Mouse (Mus musculus) MEL (cell line): Measurements from ENCODE around the gene Gm49358. TPM values are rescaled to one million over a fixed set of nuclear protein-coding genes. Genes with fewer than 3 reads are reported as not detected.

Experiments
- DNase-seq: peaks from one replicate; pipeline ENCODE4 v3.0.0; 2011; ENCODE audit warnings: low read depth, low spot score
- H3K27ac ChIP-seq: 2 replicates; pipeline ENCODE4 v1.5.1; 2012; ENCODE audit warnings: low read depth, mild to moderate bottlenecking, control low read depth, low read length, moderate library complexity; ENCODE audit not compliant: control insufficient read depth
- H3K27me3 ChIP-seq, 2 experiments: fragments of 150-350 bp in 1 of 2; sonication (generic) in 1 of 2; 2 replicates each; pipeline ENCODE4 v1.6.1; 2012; ENCODE audit warnings: low read length in 2 of 2, mild to moderate bottlenecking in 2 of 2, improper control_type of control experiment in 1 of 2, moderate library complexity in 1 of 2; ENCODE audit not compliant: insufficient read depth in 2 of 2, control insufficient read depth in 1 of 2
- H3K36me3 ChIP-seq, 2 experiments: 2 replicates each; pipeline ENCODE4 v1.6.1; 2012 to 2014; ENCODE audit warnings: low read length in 2 of 2, improper control_type of control experiment in 1 of 2, inconsistent platforms in 1 of 2, mild to moderate bottlenecking in 1 of 2; ENCODE audit not compliant: insufficient read depth in 2 of 2, control insufficient read depth in 1 of 2
- H3K4me1 ChIP-seq, 2 experiments: fragments of 150-350 bp in 1 of 2; sonication (generic) in 1 of 2; 2 replicates each; pipeline ENCODE4 v1.6.1; 2012; ENCODE audit warnings: low read length in 2 of 2, improper control_type of control experiment in 1 of 2, mild to moderate bottlenecking in 1 of 2; ENCODE audit not compliant: insufficient read depth in 2 of 2, control insufficient read depth in 1 of 2
- H3K4me3 ChIP-seq, 2 experiments: fragments of 150-350 bp in 1 of 2; sonication (generic) in 1 of 2; 2 replicates each; pipeline ENCODE4 v1.5.1; 2012; ENCODE audit warnings: low read depth in 2 of 2, low read length in 2 of 2, mild to moderate bottlenecking in 2 of 2, moderate library complexity in 2 of 2, control low read depth in 1 of 2, improper control_type of control experiment in 1 of 2; ENCODE audit not compliant: control insufficient read depth in 1 of 2, insufficient read depth in 1 of 2
- H3K79me2 ChIP-seq: 2 replicates; pipeline ENCODE4 v1.6.1; 2012; ENCODE audit warnings: mild to moderate bottlenecking, low read length, moderate library complexity; ENCODE audit not compliant: control insufficient read depth, poor library complexity, insufficient read depth
- H3K9ac ChIP-seq: 2 replicates; pipeline ENCODE4 v1.6.1; 2012; ENCODE audit warnings: low read depth, mild to moderate bottlenecking, control low read depth, low read length, moderate library complexity; ENCODE audit not compliant: control insufficient read depth, poor library complexity, severe bottlenecking
- H3K9me3 ChIP-seq: fragments of 150-350 bp; sonication (generic); replicated peaks from 2 replicates; pipeline ENCODE4 v1.6.1; 2012; ENCODE audit warnings: mild to moderate bottlenecking, low read length, improper control_type of control experiment, moderate library complexity; ENCODE audit not compliant: insufficient read depth
- BHLHE40 ChIP-seq: IDR thresholded peaks from 2 replicates; pipeline ENCODE4 v1.6.1; 2012; ENCODE audit warnings: low read depth, mild to moderate bottlenecking, inconsistent platforms, low read length, improper control_type of control experiment, borderline replicate concordance
- CHD2 ChIP-seq: IDR thresholded peaks from 2 replicates; pipeline ENCODE4 v1.6.1; 2011; ENCODE audit warnings: low read length, improper control_type of control experiment
- CTCF ChIP-seq, 3 experiments: IDR thresholded peaks in 2 of 3; conservative IDR thresholded peaks in 1 of 3; 2 replicates each; pipeline ENCODE4 v1.5.1; 2011 to 2012; ENCODE audit warnings: low read length in 3 of 3, low read depth in 2 of 3, mild to moderate bottlenecking in 2 of 3, improper control_type of control experiment in 1 of 3, inconsistent platforms in 1 of 3, mixed read lengths in 1 of 3, moderate library complexity in 1 of 3; ENCODE audit not compliant: control insufficient read depth in 1 of 3, insufficient read depth in 1 of 3, poor library complexity in 1 of 3, severe bottlenecking in 1 of 3
- E2F4 ChIP-seq: IDR thresholded peaks from 2 replicates; pipeline ENCODE4 v1.6.1; 2011; ENCODE audit warnings: low read depth, low read length, improper control_type of control experiment, borderline replicate concordance
- EP300 ChIP-seq, 2 experiments: IDR thresholded peaks; 2 replicates each; pipeline ENCODE4 v1.6.1; 2011; ENCODE audit warnings: improper control_type of control experiment in 2 of 2, low read length in 2 of 2, low read depth in 1 of 2, mild to moderate bottlenecking in 1 of 2
- ETS1 ChIP-seq: IDR thresholded peaks from 2 replicates; pipeline ENCODE4 v1.6.1; 2012; ENCODE audit warnings: low read depth, mild to moderate bottlenecking, inconsistent platforms, low read length, improper control_type of control experiment, moderate library complexity
- GATA1 ChIP-seq: IDR thresholded peaks from 2 replicates; pipeline ENCODE4 v1.6.1; 2011; ENCODE audit warnings: low read depth, low read length, improper control_type of control experiment
- HCFC1 ChIP-seq: IDR thresholded peaks from 2 replicates; pipeline ENCODE4 v1.6.1; 2012; ENCODE audit warnings: low read depth, mild to moderate bottlenecking, inconsistent platforms, low read length, improper control_type of control experiment, moderate library complexity
- JUND ChIP-seq: IDR thresholded peaks from 2 replicates; pipeline ENCODE4 v1.6.1; 2011; ENCODE audit warnings: low read depth, mild to moderate bottlenecking, improper control_type of control experiment, low read length
- KAT2A ChIP-seq: conservative IDR thresholded peaks from 2 replicates; pipeline ENCODE4 v1.6.1; 2012; ENCODE audit warnings: low read depth, low read length, improper control_type of control experiment, inconsistent platforms
- MAFK ChIP-seq: IDR thresholded peaks from 2 replicates; pipeline ENCODE4 v1.6.1; 2011; ENCODE audit warnings: low read depth, mild to moderate bottlenecking, low read length, improper control_type of control experiment, borderline replicate concordance
- MAX ChIP-seq: IDR thresholded peaks from 2 replicates; pipeline ENCODE4 v1.6.1; 2011; ENCODE audit warnings: low read length, improper control_type of control experiment
- MAZ ChIP-seq: IDR thresholded peaks from 2 replicates; pipeline ENCODE4 v1.6.1; 2012; ENCODE audit warnings: low read depth, mild to moderate bottlenecking, inconsistent platforms, low read length, improper control_type of control experiment
- MYB ChIP-seq: IDR thresholded peaks from 2 replicates; pipeline ENCODE4 v1.6.1; 2011; ENCODE audit warnings: mild to moderate bottlenecking, low read depth, low read length, improper control_type of control experiment
- MYC ChIP-seq: IDR thresholded peaks from 2 replicates; pipeline ENCODE4 v1.6.1; 2011; ENCODE audit warnings: low read depth, mild to moderate bottlenecking, low read length, improper control_type of control experiment, moderate library complexity
- NELFE ChIP-seq: IDR thresholded peaks from 2 replicates; pipeline ENCODE4 v1.6.1; 2011; ENCODE audit warnings: low read depth, low read length, improper control_type of control experiment
- NRF1 ChIP-seq: IDR thresholded peaks from 2 replicates; pipeline ENCODE4 v1.6.1; 2014; ENCODE audit warnings: low read depth, mild to moderate bottlenecking, inconsistent platforms, low read length, improper control_type of control experiment, moderate library complexity; ENCODE audit not compliant: poor library complexity, insufficient read depth, severe bottlenecking
- POLR2A ChIP-seq, 2 experiments: IDR thresholded peaks; 2 replicates each; pipeline ENCODE4 v1.6.1; 2011 to 2012; ENCODE audit warnings: low read length in 2 of 2, mild to moderate bottlenecking in 2 of 2, control low read depth in 1 of 2, improper control_type of control experiment in 1 of 2, low read depth in 1 of 2, moderate library complexity in 1 of 2; ENCODE audit not compliant: control insufficient read depth in 1 of 2, insufficient read depth in 1 of 2, poor library complexity in 1 of 2
- POLR2AphosphoS5 ChIP-seq: IDR thresholded peaks from 2 replicates; pipeline ENCODE4 v1.6.1; 2012; ENCODE audit warnings: low read depth, borderline replicate concordance, mild to moderate bottlenecking, inconsistent platforms, low read length, moderate library complexity, mixed read lengths
- RAD21 ChIP-seq: IDR thresholded peaks from 2 replicates; pipeline ENCODE4 v1.6.1; 2011; ENCODE audit warnings: mild to moderate bottlenecking, low read depth, low read length, improper control_type of control experiment
- RCOR1 ChIP-seq: IDR thresholded peaks from 2 replicates; pipeline ENCODE4 v1.6.1; 2012; ENCODE audit warnings: low read depth, mild to moderate bottlenecking, inconsistent platforms, low read length, improper control_type of control experiment
- SIN3A ChIP-seq: IDR thresholded peaks from 2 replicates; pipeline ENCODE4 v1.6.1; 2012; ENCODE audit warnings: low read length, improper control_type of control experiment, inconsistent platforms
- SMC3 ChIP-seq: IDR thresholded peaks from 2 replicates; pipeline ENCODE4 v1.6.1; 2011; ENCODE audit warnings: low read depth, low read length, improper control_type of control experiment
- TAL1 ChIP-seq: IDR thresholded peaks from 2 replicates; pipeline ENCODE4 v1.6.1; 2012; ENCODE audit warnings: mild to moderate bottlenecking, inconsistent platforms, low read length, moderate library complexity, mixed read lengths
- TBP ChIP-seq: IDR thresholded peaks from 2 replicates; pipeline ENCODE4 v1.8.0; 2011; ENCODE audit warnings: low read depth, low read length, improper control_type of control experiment
- TCF12 ChIP-seq: IDR thresholded peaks from 2 replicates; pipeline ENCODE4 v1.6.1; 2014; ENCODE audit warnings: low read depth, mild to moderate bottlenecking, inconsistent platforms, low read length, improper control_type of control experiment, moderate library complexity
- UBTF ChIP-seq: IDR thresholded peaks from 2 replicates; pipeline ENCODE4 v1.6.1; 2012; ENCODE audit warnings: low read depth, mild to moderate bottlenecking, inconsistent platforms, low read length, improper control_type of control experiment, moderate library complexity, borderline replicate concordance; ENCODE audit not compliant: insufficient read depth
- ZMIZ1 ChIP-seq: IDR thresholded peaks from 2 replicates; pipeline ENCODE4 v1.6.1; 2012; ENCODE audit warnings: low read depth, mild to moderate bottlenecking, inconsistent platforms, low read length, improper control_type of control experiment, moderate library complexity
- ZNF384 ChIP-seq: IDR thresholded peaks from 2 replicates; pipeline ENCODE4 v1.6.1; 2012; ENCODE audit warnings: low read depth, mild to moderate bottlenecking, inconsistent platforms, low read length, improper control_type of control experiment
- polyA plus RNA-seq, 2 experiments: library from polyadenylated mRNA; stranded (reverse) in 1 of 2; unstranded in 1 of 2; fragments of >175 nt in 1 of 2; fragments of >200 nt in 1 of 2; gene quantifications; 2 replicates each; pipeline versions ENCODE4 v1.2.1 to v1.2.4; 2012; ENCODE audit warnings: low replicate concordance in 2 of 2, low read depth in 1 of 2; ENCODE audit not compliant: insufficient read length in 2 of 2, insufficient read depth in 1 of 2, missing spikeins in 1 of 2
- total RNA-seq: library from RNA; depleted of rRNA; stranded (reverse); fragments of 300-350 nt; gene quantifications from 2 replicates; pipeline ENCODE4 v1.2.3, GENCODE M21; 2012

Gene Gm49358
- total and polyA plus RNA-seq, 3 experiments, result 1.3 TPM; not detected in 2

DNA sequence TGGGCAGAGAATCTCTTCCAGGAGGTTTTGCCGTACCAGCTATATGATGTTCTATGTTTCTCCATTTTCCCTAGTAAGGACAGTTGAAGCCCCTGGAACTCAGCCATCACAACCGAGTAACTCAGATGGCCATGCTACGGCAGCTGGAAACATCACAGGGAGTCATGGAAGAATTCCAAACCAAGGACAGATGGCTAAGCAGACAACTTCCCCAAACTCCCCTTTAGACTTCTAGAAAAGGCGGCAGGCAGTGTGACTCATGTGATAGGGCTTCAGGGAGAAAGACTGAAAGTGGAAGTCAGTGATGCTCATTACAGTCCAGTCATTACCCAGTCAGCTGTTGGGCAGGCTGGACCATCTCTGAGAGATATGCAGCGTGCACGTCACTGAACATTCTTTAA, 8.5 kb downstream of the Gm49358 start (continued):
- no peak for TF ChIP-seq BHLHE40
- TF ChIP-seq CTCF (IDR thresholded peaks at IDR 0.05 in 2 of 3, conservative IDR thresholded peaks at IDR 0.05 in 1 of 3; ENCODE audit: control insufficient read depth in 1 of 3, insufficient read depth in 1 of 3, low read depth in 2 of 3, low read length in 3 of 3, poor library complexity in 1 of 3, severe bottlenecking in 1 of 3), result no peak

DNA sequence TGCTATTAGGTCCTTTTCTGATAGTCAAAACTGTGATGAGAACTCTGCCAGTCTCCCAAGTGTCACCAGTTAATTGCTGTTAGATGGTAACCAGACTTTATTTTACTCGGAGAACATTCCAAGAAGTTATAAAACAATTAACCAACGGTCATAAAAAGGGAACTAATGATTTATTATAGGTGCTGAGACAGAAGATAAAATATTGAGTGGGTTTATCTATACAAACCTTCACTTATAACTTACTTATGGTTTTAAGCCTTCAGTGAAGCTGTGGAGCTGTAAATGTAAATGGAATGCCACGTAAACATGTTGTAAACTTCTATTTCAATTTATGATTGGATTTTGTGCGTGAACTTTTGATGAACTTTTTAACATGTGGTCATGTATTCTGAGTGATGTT, 9.6 kb downstream of the Gm49358 start:
- Histone ChIP-seq H3K4me1 (peaks cover 17 to 18% of the 10 kb centered on the region in 2 experiments), H3K79me2 (no peaks in the 10 kb centered on the region), H3K27ac (peak overlapping the region; percentile 49; the same call in 1 of the 2 replicates), H3K4me3 (no peak overlapping the region; a peak in 1 of 4 replicates), H3K9me3 (no peaks in the 10 kb centered on the region), H3K9ac (no peak overlapping the region), H3K27me3 (no peaks in the 10 kb centered on the region), H3K36me3 (peaks cover 0 to 22% of the 10 kb centered on the region in 2 experiments; a peak in 2 of 4 replicates)
- peak; percentile 35 for DNase-seq
- 0 out of 2 replicates have a peak, but pooled peaks have one; percentile 27 for TF ChIP-seq RCOR1
- TF ChIP-seq GATA1, result peak; percentile 57; the same call in 1 of the 2 replicates
- TF ChIP-seq EP300 (IDR thresholded peaks at IDR 0.05; ENCODE audit: low read depth in 1 of 2, low read length in 2 of 2), result peak; percentile 79 to 80; a peak in 3 of 4 replicates
- peak; percentile 7; the same call in 1 of the 2 replicates for TF ChIP-seq TAL1
- no peak for TF ChIP-seq MAFK
- no peak for TF ChIP-seq MAZ
- TF ChIP-seq CTCF (IDR thresholded peaks at IDR 0.05 in 2 of 3, conservative IDR thresholded peaks at IDR 0.05 in 1 of 3; ENCODE audit: control insufficient read depth in 1 of 3, insufficient read depth in 1 of 3, low read depth in 2 of 3, low read length in 3 of 3, poor library complexity in 1 of 3, severe bottlenecking in 1 of 3), result no peak
- no peak for TF ChIP-seq MYB
- peak; percentile 46; the same call in 1 of the 2 replicates for TF ChIP-seq ETS1
- no peak for TF ChIP-seq TBP
- TF ChIP-seq MAX, result no peak; the same call in 1 of the 2 replicates
- no peak for TF ChIP-seq KAT2A
- TF ChIP-seq TCF12, result peak; percentile 58; the same call in 1 of the 2 replicates
- TF ChIP-seq MYC, result 0 out of 2 replicates have a peak, but pooled peaks have one; percentile 28
- no peak for TF ChIP-seq NELFE
- TF ChIP-seq RAD21, result no peak
- TF ChIP-seq SIN3A, result peak; percentile 43; the same call in 1 of the 2 replicates

DNA sequence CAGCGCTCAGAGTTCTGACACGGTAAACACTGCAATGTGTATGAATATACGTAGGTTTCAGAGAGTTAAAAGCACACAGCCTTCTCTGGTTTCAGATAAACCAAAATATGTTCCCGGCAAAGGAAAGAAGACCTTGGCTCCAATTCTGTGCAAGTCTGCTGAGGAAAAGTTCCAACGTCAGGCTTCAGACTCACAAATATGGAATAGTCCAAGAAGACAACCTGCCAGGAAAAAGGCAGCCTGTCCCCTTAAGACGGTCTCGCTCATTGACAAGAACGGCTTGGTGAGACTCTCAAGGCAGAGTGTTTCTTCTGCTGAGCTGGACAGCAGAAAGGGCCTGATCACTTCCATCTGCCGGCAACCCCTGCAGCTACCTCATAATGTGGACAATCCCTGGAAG, 12.5 kb downstream of the Gm49358 start:
- peaks cover 0 to 28% of the 10 kb centered on the region in 2 experiments; a peak in 2 of 4 replicates for H3K36me3 ChIP-seq
- TF ChIP-seq E2F4 (no peak), POLR2A (IDR thresholded peaks at IDR 0.05; ENCODE audit: control insufficient read depth in 1 of 2, insufficient read depth in 1 of 2, low read depth in 1 of 2, low read length in 2 of 2, poor library complexity in 1 of 2) (no peak), POLR2AphosphoS5 (no peak), UBTF (no peak), RAD21 (no peak), HCFC1 (no peak), CHD2 (no peak), ZNF384 (no peak), MAX (no peak), MYB (no peak), JUND (no peak), TCF12 (no peak), ZMIZ1 (no peak), SMC3 (no peak), MAFK (no peak), NRF1 (no peak), SIN3A (no peak)
- no peak overlapping the region for H3K4me3 ChIP-seq
- no peak overlapping the region for H3K27ac ChIP-seq
- no peaks in the 10 kb centered on the region for H3K9me3 ChIP-seq
- H3K9ac ChIP-seq, result no peak overlapping the region
- H3K27me3 ChIP-seq, result no peaks in the 10 kb centered on the region
- no peak for DNase-seq
- peaks cover 22 to 23% of the 10 kb centered on the region in 2 experiments for H3K4me1 ChIP-seq
- H3K79me2 ChIP-seq, result peaks cover 23% of the 10 kb centered on the region
